Comparison of ENCODE assay signal across 8 mouse cellular contexts in genomic region chr3:88552676-88553524, GRCm38 (mm10). TPM values are rescaled to one million over a fixed set of nuclear protein-coding genes. Genes with fewer than 3 reads are reported as not detected.
A peak's percentile ranks its signal among the peaks of the same experiment; 100 is the strongest.
DNase-seq lines count a peak whose midpoint lies in the region; ATAC-seq and TF ChIP-seq lines count a peak whose summit lies in the region.

Lamtor2 (minus strand) TSS chr3:88553074.

- in situ Hi-C loops in CH12.LX (cut with MboI; ENCODE audit: low pct_ligation_motif_present, low pct_unique_long_range_greater_than_20kb, low sequenced_read_pairs): loop anchor here (10.0 kb wide), 1 partner anchor 202 kb away; no protein-coding TSS in a partner anchor

- H3K9ac ChIP-seq in CH12.LX (ENCODE audit: insufficient read depth, low read depth): peak within 1 kb of the TSS; percentile 91
- peak within 1 kb of the TSS; percentile 92 for H3K9ac ChIP-seq in forebrain, embryonic 11.5 days (ENCODE audit: low read length)
- H3K9ac ChIP-seq in heart, embryonic 16.5 days (ENCODE audit: low read length): peak within 1 kb of the TSS; percentile 88
- peak within 1 kb of the TSS; percentile 90 for H3K9ac ChIP-seq in liver, embryonic 15.5 days
- peak within 1 kb of the TSS; percentile 90 for H3K9ac ChIP-seq in neural tube, embryonic 12.5 days

- TF ChIP-seq POLR2A in CH12.LX (IDR thresholded peaks at IDR 0.05; ENCODE audit: low read depth, low read length): peak; percentile 73

- WGBS in forebrain, embryonic 11.5 days: under 1% methylated on average over 48 of the region's 48 CpGs
- under 1% methylated on average over 48 of the region's 48 CpGs for WGBS in heart, embryonic 16.5 days
- WGBS in liver, embryonic 15.5 days (ENCODE audit: insufficient replicate concordance): under 1% methylated on average over 48 of the region's 48 CpGs
- WGBS in neural tube, embryonic 12.5 days: under 1% methylated on average over 48 of the region's 48 CpGs

- H3K27ac ChIP-seq in CH12.LX (ENCODE audit: insufficient read depth, low read depth): peak within 1 kb of the TSS; percentile 70
- H3K27ac ChIP-seq in forebrain, embryonic 11.5 days (ENCODE audit: low read depth, low read length): peak within 1 kb of the TSS; percentile 93
- H3K27ac ChIP-seq in heart, embryonic 16.5 days (ENCODE audit: low read length): peak within 1 kb of the TSS; percentile 99
- peak within 1 kb of the TSS; percentile 92 for H3K27ac ChIP-seq in liver, embryonic 15.5 days (replicated peaks)
- peak within 1 kb of the TSS; percentile 82 for H3K27ac ChIP-seq in neural tube, embryonic 12.5 days

- TF ChIP-seq RAD21 in CH12.LX (IDR thresholded peaks at IDR 0.05; ENCODE audit: low read depth, low read length): no peak

- peaks cover 7 to 28% of the 10 kb centered on the region in 2 experiments; a peak in 3 of 4 replicates for H3K4me1 ChIP-seq in CH12.LX (ENCODE audit: control insufficient read depth in 1 of 2, insufficient read depth in 2 of 2)
- H3K4me1 ChIP-seq in forebrain, embryonic 11.5 days (replicated peaks; ENCODE audit: control insufficient read depth, insufficient read depth, low read length): peaks cover 6% of the 10 kb centered on the region; the same call in 1 of the 2 replicates
- H3K4me1 ChIP-seq in heart, embryonic 16.5 days (ENCODE audit: control insufficient read depth, insufficient read depth, low read length): peaks cover 15% of the 10 kb centered on the region
- H3K4me1 ChIP-seq in liver, embryonic 15.5 days (replicated peaks): peaks cover 56% of the 10 kb centered on the region
- H3K4me1 ChIP-seq in neural tube, embryonic 12.5 days: peaks cover 22% of the 10 kb centered on the region

- H3K9me3 ChIP-seq in CH12.LX (replicated peaks; ENCODE audit: low read length): no peaks in the 10 kb centered on the region
- no peaks in the 10 kb centered on the region for H3K9me3 ChIP-seq in forebrain, embryonic 11.5 days (ENCODE audit: control insufficient read depth, low read length)
- H3K9me3 ChIP-seq in heart, embryonic 16.5 days (replicated peaks; ENCODE audit: control insufficient read depth, low read length): no peaks in the 10 kb centered on the region
- no peaks in the 10 kb centered on the region for H3K9me3 ChIP-seq in liver, embryonic 15.5 days (replicated peaks)
- H3K9me3 ChIP-seq in neural tube, embryonic 12.5 days: no peaks in the 10 kb centered on the region

- no peaks in the 10 kb centered on the region for H3K27me3 ChIP-seq in CH12.LX (replicated peaks)
- H3K27me3 ChIP-seq in forebrain, embryonic 11.5 days (ENCODE audit: control insufficient read depth, insufficient read depth, low read length): no peaks in the 10 kb centered on the region
- no peaks in the 10 kb centered on the region for H3K27me3 ChIP-seq in heart, embryonic 16.5 days (ENCODE audit: control insufficient read depth, insufficient read depth, low read length)
- H3K27me3 ChIP-seq in liver, embryonic 15.5 days: no peaks in the 10 kb centered on the region
- H3K27me3 ChIP-seq in neural tube, embryonic 12.5 days (replicated peaks): no peaks in the 10 kb centered on the region

- peak within 1 kb of the TSS; percentile 82 for H3K4me2 ChIP-seq in CH12.LX (ENCODE audit: insufficient read depth, low read depth, poor library complexity, severe bottlenecking)
- H3K4me2 ChIP-seq in forebrain, embryonic 11.5 days (ENCODE audit: low read depth, low read length, severe bottlenecking): peak within 1 kb of the TSS; percentile 83
- H3K4me2 ChIP-seq in heart, embryonic 16.5 days (ENCODE audit: low read depth, low read length): peak within 1 kb of the TSS; percentile 90
- peak within 1 kb of the TSS; percentile 99 for H3K4me2 ChIP-seq in liver, embryonic 15.5 days
- peak within 1 kb of the TSS; percentile 85 for H3K4me2 ChIP-seq in neural tube, embryonic 12.5 days (replicated peaks)

- dilution Hi-C loops in CH12.LX (cut with MboI; ENCODE audit: extremely low pct_ligation_motif_present, extremely low pct_unique_long_range_greater_than_20kb, low sequenced_read_pairs): no loop called here

- peaks cover 19 to 46% of the 10 kb centered on the region in 2 experiments for H3K36me3 ChIP-seq in CH12.LX (replicated peaks in 1 of 2; ENCODE audit: control insufficient read depth in 1 of 2, insufficient read depth in 1 of 2, low read length in 1 of 2)
- H3K36me3 ChIP-seq in forebrain, embryonic 11.5 days (ENCODE audit: control insufficient read depth, insufficient read depth, low read length): peaks cover 11% of the 10 kb centered on the region
- H3K36me3 ChIP-seq in heart, embryonic 16.5 days (ENCODE audit: control insufficient read depth, insufficient read depth): peaks cover 11% of the 10 kb centered on the region
- peaks cover 27% of the 10 kb centered on the region for H3K36me3 ChIP-seq in liver, embryonic 15.5 days (replicated peaks)
- H3K36me3 ChIP-seq in neural tube, embryonic 12.5 days: peaks cover 21% of the 10 kb centered on the region

- no peak for TF ChIP-seq CTCF in CH12.LX (conservative IDR thresholded peaks at IDR 0.05 in 1 of 2, IDR thresholded peaks at IDR 0.05 in 1 of 2; ENCODE audit: low read depth in 2 of 2, low read length in 2 of 2)

- ATAC-seq in forebrain, embryonic 11.5 days (replicated peaks; ENCODE audit: low FRiP score): peak; percentile 91
- peak; percentile 91 for ATAC-seq in heart, embryonic 16.5 days (replicated peaks; ENCODE audit: extremely low read depth, insufficient read depth, low FRiP score)
- ATAC-seq in liver, embryonic 15.5 days (ENCODE audit: insufficient read depth): peak; percentile 85
- ATAC-seq in neural tube, embryonic 12.5 days (ENCODE audit: low FRiP score, low read depth): peak; percentile 94

- no peak for TF ChIP-seq EP300 in CH12.LX (IDR thresholded peaks at IDR 0.05; ENCODE audit: low read length)

- peak within 1 kb of the TSS; percentile 92 to 97 (median 93) for H3K4me3 ChIP-seq in CH12.LX (replicated peaks in 1 of 3; ENCODE audit: low read depth in 2 of 3, low read length in 2 of 3, poor library complexity in 1 of 3)
- peak within 1 kb of the TSS; percentile 84 for H3K4me3 ChIP-seq in forebrain, embryonic 11.5 days (ENCODE audit: low read depth, low read length)
- peak within 1 kb of the TSS; percentile 69 for H3K4me3 ChIP-seq in heart, embryonic 16.5 days (ENCODE audit: low read length)
- peak within 1 kb of the TSS; percentile 80 for H3K4me3 ChIP-seq in liver, embryonic 15.5 days (replicated peaks)
- peak within 1 kb of the TSS; percentile 89 for H3K4me3 ChIP-seq in neural tube, embryonic 12.5 days

- peak; percentile 97 for DNase-seq in CH12.LX (ENCODE audit: extremely low read depth)
- peak; percentile 97 for DNase-seq in c-Kit-positive CD71-positive TER-119-negative erythroid progenitor cells, embryonic 14.5 days (ENCODE audit: low read depth)
- peak; percentile 98 for DNase-seq in forebrain, embryonic 11.5 days (ENCODE audit: low spot score)
- peak; percentile 99 for DNase-seq in kidney, postnatal 36 days
- peak; percentile 97 for DNase-seq in telencephalon, adult 2 months (ENCODE audit: low read depth, low spot score)

- peaks cover 14% of the 10 kb centered on the region for H3K79me2 ChIP-seq in CH12.LX (replicated peaks; ENCODE audit: control insufficient read depth, extremely low read depth, insufficient read depth, poor library complexity, severe bottlenecking)

TF ChIP-seq in CH12.LX, 34 proteins besides CTCF, POLR2A, EP300 and RAD21 (continues in another document):
- TF ChIP-seq MXI1 (IDR thresholded peaks at IDR 0.05; ENCODE audit: low read depth, low read length) (peak; percentile 83), KAT2A (IDR thresholded peaks at IDR 0.05; ENCODE audit: insufficient replicate concordance, low read length) (peak; percentile 99), ZMIZ1 (IDR thresholded peaks at IDR 0.05; ENCODE audit: low read depth, low read length) (peak; percentile 43; the same call in 1 of the 2 replicates), SMC3 (IDR thresholded peaks at IDR 0.05; ENCODE audit: low read depth, low read length) (no peak), ETS1 (conservative IDR thresholded peaks at IDR 0.05; ENCODE audit: low read depth, low read length) (no peak), USF1 (IDR thresholded peaks at IDR 0.05; ENCODE audit: low read depth, low read length) (peak; percentile 50), RCOR1 (conservative IDR thresholded peaks at IDR 0.05; ENCODE audit: low read depth, low read length) (no peak), ELF1 (IDR thresholded peaks at IDR 0.05; ENCODE audit: low read depth, low read length) (peak; percentile 92), POLR2AphosphoS2 (IDR thresholded peaks at IDR 0.05; ENCODE audit: low read depth, low read length) (peak; percentile 28; the same call in 1 of the 2 replicates), ZC3H11A (IDR thresholded peaks at IDR 0.05; ENCODE audit: low read depth, low read length) (no peak), ZNF384 (IDR thresholded peaks at IDR 0.05; ENCODE audit: low read depth, low read length) (no peak), UBTF (IDR thresholded peaks at IDR 0.05; ENCODE audit: low read depth, low read length) (no peak; the same call in 1 of the 2 replicates), MEF2A (IDR thresholded peaks at IDR 0.05; ENCODE audit: borderline replicate concordance, low read depth, low read length) (peak; percentile 19; the same call in 1 of the 2 replicates), MAZ (IDR thresholded peaks at IDR 0.05; ENCODE audit: low read depth, low read length) (peak; percentile 86; the same call in 1 of the 2 replicates), HCFC1 (IDR thresholded peaks at IDR 0.05; ENCODE audit: low read depth, low read length) (peak; percentile 99), TCF12 (IDR thresholded peaks at IDR 0.05; ENCODE audit: low read depth, low read length) (peak; percentile 89), CHD2 (IDR thresholded peaks at IDR 0.05; ENCODE audit: low read length) (peak; percentile 54; the same call in 1 of the 2 replicates), MAFK (IDR thresholded peaks at IDR 0.05; ENCODE audit: insufficient replicate concordance, low read length) (no peak), MYC (IDR thresholded peaks at IDR 0.05; ENCODE audit: low read depth, low read length) (peak; percentile 99), MAX (IDR thresholded peaks at IDR 0.05; ENCODE audit: low read length) (peak; percentile 90), ZKSCAN1 (IDR thresholded peaks at IDR 0.05; ENCODE audit: borderline replicate concordance, low read depth, low read length) (no peak), PAX5 (IDR thresholded peaks at IDR 0.05; ENCODE audit: low read length) (no peak), BHLHE40 (IDR thresholded peaks at IDR 0.05; ENCODE audit: low read depth, low read length) (peak; percentile 3; the same call in 1 of the 2 replicates)

RNA-seq across cellular contexts. Expression of gene Lamtor2, which starts in this region (rescaled TPM):
- total RNA-seq in CH12.LX (2012; rRNA removed) (73.2 and 96.6 TPM in 2 replicates), CH12.LX (2014; rRNA removed) (42.3 and 44.0 TPM in 2 replicates)
- polyA plus RNA-seq in CH12.LX (2012; ENCODE audit: insufficient read length, low read depth): 56.0 and 83.9 TPM in 2 replicates
- 89.3 and 96.0 TPM in 2 replicates for polyA plus RNA-seq in forebrain, embryonic 11.5 days (2014; fragmentation: Nextera tagmentation; extraction: Ambion mirVana)
- polyA plus RNA-seq in heart, embryonic 16.5 days (2015; fragmentation: Nextera tagmentation; extraction: Ambion mirVana): 136 and 139 TPM in 2 replicates
- 104 and 112 TPM in 2 replicates for polyA plus RNA-seq in liver, embryonic 15.5 days (2015; fragmentation: Nextera tagmentation; extraction: Ambion mirVana)
- polyA plus RNA-seq in neural tube, embryonic 12.5 days (2016; fragmentation: Nextera tagmentation; extraction: Ambion mirVana): 143 and 145 TPM in 2 replicates

Comparison
In these comparisons a context has a peak if more than half of its experiments do, and no peak if none do; other contexts are left out.
1. Peak in every context shown above with its lines: DNase-seq, ATAC-seq, H3K4me3 ChIP-seq and H3K27ac ChIP-seq.